Mouse (Mus musculus) myocyte (in vitro differentiated cells): ENCODE measurements at regions not wholly inside any gene's neighbourhood (a gene's known extent, or its start where the extent isn't known, plus 50 kb on each side); places are given as distances from the start of the nearest gene placed in this dataset.

Experiments used
- H3K27me3 ChIP-seq: one replicate; pipeline ENCODE4 v1.6.1; 2011; ENCODE audit not compliant: control insufficient read depth, insufficient read depth, insufficient read length
- H3K36me3 ChIP-seq: one replicate; pipeline ENCODE4 v1.6.1; 2011; ENCODE audit not compliant: control insufficient read depth, insufficient read depth
- H3K4me2 ChIP-seq: one replicate; pipeline ENCODE4 v1.6.1; 2011; ENCODE audit warnings: low read depth, control low read depth
- H3K4me3 ChIP-seq: one replicate; pipeline ENCODE4 v1.5.1; 2011; ENCODE audit warnings: mild to moderate bottlenecking, control low read depth, moderate library complexity
- H3K79me2 ChIP-seq: one replicate; pipeline ENCODE4 v1.6.1; 2011; ENCODE audit not compliant: control insufficient read depth, insufficient read depth
- H3ac ChIP-seq: one replicate; pipeline ENCODE4 v1.6.1; 2011; ENCODE audit not compliant: control insufficient read depth, insufficient read length
- CEBPB ChIP-seq: IDR thresholded peaks from 2 replicates; pipeline ENCODE4 v1.6.1; 2011; ENCODE audit warnings: mild to moderate bottlenecking, moderate library complexity; ENCODE audit not compliant: poor library complexity, insufficient read depth, severe bottlenecking
- E2F4 ChIP-seq: IDR thresholded peaks from one replicate; pipeline ENCODE4 v1.6.1; 2011; ENCODE audit warnings: mild to moderate bottlenecking, control low read depth, moderate library complexity; ENCODE audit not compliant: insufficient read depth
- MAX ChIP-seq: IDR thresholded peaks from one replicate; pipeline ENCODE4 v1.6.1; 2011; ENCODE audit warnings: low read depth, mild to moderate bottlenecking, control low read depth
- MYOD1 ChIP-seq, 3 experiments: IDR thresholded peaks; one replicate each; pipeline ENCODE4 v1.6.1; 2011; ENCODE audit warnings: control low read depth in 2 of 3, low read depth in 2 of 3, mild to moderate bottlenecking in 2 of 3, moderate library complexity in 1 of 3; ENCODE audit not compliant: insufficient read length in 2 of 3, control insufficient read depth in 1 of 3
- MYOG ChIP-seq, 3 experiments: IDR thresholded peaks; one replicate each; pipeline ENCODE4 v1.6.1; 2011; ENCODE audit warnings: control low read depth in 2 of 3, low read depth in 2 of 3, mild to moderate bottlenecking in 2 of 3; ENCODE audit not compliant: insufficient read length in 2 of 3, control insufficient read depth in 1 of 3, insufficient read depth in 1 of 3
- POLR2A ChIP-seq: IDR thresholded peaks from one replicate; pipeline ENCODE4 v1.6.1; 2011; ENCODE audit warnings: low read depth, mild to moderate bottlenecking, control low read depth, moderate library complexity; ENCODE audit not compliant: insufficient read length
- POLR2AphosphoS2 ChIP-seq: IDR thresholded peaks from one replicate; pipeline ENCODE4 v1.6.1; 2011; ENCODE audit warnings: low read depth, control low read depth; ENCODE audit not compliant: insufficient read length
- REST ChIP-seq: IDR thresholded peaks from one replicate; pipeline ENCODE4 v1.6.1; 2011; ENCODE audit warnings: mild to moderate bottlenecking, control low read depth, moderate library complexity; ENCODE audit not compliant: insufficient read depth, insufficient read length
- SRF ChIP-seq: IDR thresholded peaks from one replicate; pipeline ENCODE4 v1.6.1; 2011; ENCODE audit warnings: low read depth; ENCODE audit not compliant: control insufficient read depth, insufficient read length
- TCF12 ChIP-seq: IDR thresholded peaks from one replicate; pipeline ENCODE4 v1.6.1; 2011; ENCODE audit warnings: mild to moderate bottlenecking, control low read depth; ENCODE audit not compliant: poor library complexity, insufficient read depth, severe bottlenecking
- TCF3 ChIP-seq: IDR thresholded peaks from one replicate; pipeline ENCODE4 v1.6.1; 2011; ENCODE audit warnings: low read depth, control low read depth; ENCODE audit not compliant: insufficient read length
- USF1 ChIP-seq: IDR thresholded peaks from one replicate; pipeline ENCODE4 v1.6.1; 2011; ENCODE audit warnings: low read depth, mild to moderate bottlenecking, control low read depth, moderate library complexity

DNA sequence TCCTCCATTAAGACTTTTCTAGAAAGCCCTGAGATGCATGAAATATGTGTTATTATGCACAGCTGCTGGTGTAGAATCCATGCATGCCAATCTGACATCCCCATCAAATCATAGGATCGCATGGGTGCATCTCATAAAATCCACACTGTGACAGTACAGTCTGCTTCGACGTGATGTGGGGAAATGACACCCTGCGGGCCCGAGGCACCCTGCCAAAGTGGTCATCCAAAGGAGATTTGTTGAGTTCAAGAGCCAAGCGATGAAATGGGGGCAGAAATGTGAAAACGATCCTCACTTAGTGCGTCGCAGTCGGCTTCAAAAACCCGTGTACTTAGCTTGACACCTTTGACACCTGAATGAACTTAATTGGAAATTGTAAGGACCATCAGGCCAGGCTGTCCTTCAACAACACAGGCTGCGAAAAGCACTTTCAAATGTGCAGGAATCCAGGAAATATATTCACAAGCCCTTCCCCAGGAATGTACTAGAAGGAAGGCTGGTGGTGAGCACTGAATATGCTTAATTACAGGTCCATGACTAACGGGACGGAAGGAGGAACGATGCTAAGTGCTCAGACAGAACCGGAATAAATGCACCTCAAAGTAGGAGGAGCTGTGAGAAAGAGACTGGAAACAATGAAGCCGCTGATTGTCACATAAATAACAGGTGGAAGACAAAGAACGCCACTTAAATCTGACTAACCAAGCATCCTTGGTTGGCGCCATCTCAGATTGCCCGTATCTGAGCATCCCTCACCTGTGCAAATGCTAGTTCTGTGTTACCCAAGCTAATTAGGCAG, 60.9 kb upstream of the Ppp2r5c start:
- H3K4me3 ChIP-seq, result no peak overlapping the region
- no peak overlapping the region for H3ac ChIP-seq
- no peak overlapping the region for H3K4me2 ChIP-seq
- H3K79me2 ChIP-seq, result no peaks in the 10 kb centered on the region
- no peak for TF ChIP-seq TCF12
- no peak for TF ChIP-seq E2F4
- no peak for TF ChIP-seq REST
- no peak for TF ChIP-seq SRF
- no peak for TF ChIP-seq POLR2AphosphoS2
- no peak for TF ChIP-seq CEBPB
- TF ChIP-seq TCF3, result no peak
- no peak for TF ChIP-seq MYOD1 (IDR thresholded peaks at IDR 0.05; ENCODE audit: control insufficient read depth in 1 of 3, insufficient read length in 2 of 3, low read depth in 2 of 3)
- no peak for TF ChIP-seq MAX
- no peak for TF ChIP-seq POLR2A
- no peak for TF ChIP-seq MYOG (IDR thresholded peaks at IDR 0.05; ENCODE audit: control insufficient read depth in 1 of 3, insufficient read depth in 1 of 3, insufficient read length in 2 of 3, low read depth in 2 of 3)
- TF ChIP-seq USF1, result no peak
- no peaks in the 10 kb centered on the region for H3K36me3 ChIP-seq
- no peaks in the 10 kb centered on the region for H3K27me3 ChIP-seq

DNA sequence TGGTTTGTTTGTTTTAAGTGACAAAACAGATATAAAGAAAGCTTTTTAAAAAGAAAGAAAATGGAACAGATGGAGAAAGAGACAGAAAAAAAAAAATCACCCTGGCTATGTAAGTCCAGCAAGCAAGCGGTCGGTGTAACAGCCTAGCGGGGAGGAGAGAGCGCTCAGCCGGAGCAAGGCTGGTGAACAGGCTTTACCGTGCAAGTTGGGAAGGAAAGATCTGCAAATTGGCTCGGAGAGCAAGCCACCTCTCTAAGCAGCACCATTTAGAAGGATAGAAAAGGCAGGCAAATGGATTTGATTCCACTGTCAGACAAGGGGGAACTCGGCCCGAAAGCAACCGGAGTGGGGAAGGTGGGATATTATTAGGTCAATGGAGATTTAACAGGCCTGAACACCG, 59.9 kb upstream of the Ppp2r5c start:
- Histone ChIP-seq H3K36me3 (no peaks in the 10 kb centered on the region), H3K27me3 (no peaks in the 10 kb centered on the region), H3K79me2 (no peaks in the 10 kb centered on the region), H3K4me2 (no peak overlapping the region), H3K4me3 (no peak overlapping the region), H3ac (no peak overlapping the region)
- TF ChIP-seq POLR2A, result no peak
- TF ChIP-seq REST, result no peak
- TF ChIP-seq USF1, result no peak
- TF ChIP-seq POLR2AphosphoS2, result no peak
- no peak for TF ChIP-seq MYOG (IDR thresholded peaks at IDR 0.05; ENCODE audit: control insufficient read depth in 1 of 3, insufficient read depth in 1 of 3, insufficient read length in 2 of 3, low read depth in 2 of 3)
- no peak for TF ChIP-seq TCF3
- no peak for TF ChIP-seq SRF

DNA sequence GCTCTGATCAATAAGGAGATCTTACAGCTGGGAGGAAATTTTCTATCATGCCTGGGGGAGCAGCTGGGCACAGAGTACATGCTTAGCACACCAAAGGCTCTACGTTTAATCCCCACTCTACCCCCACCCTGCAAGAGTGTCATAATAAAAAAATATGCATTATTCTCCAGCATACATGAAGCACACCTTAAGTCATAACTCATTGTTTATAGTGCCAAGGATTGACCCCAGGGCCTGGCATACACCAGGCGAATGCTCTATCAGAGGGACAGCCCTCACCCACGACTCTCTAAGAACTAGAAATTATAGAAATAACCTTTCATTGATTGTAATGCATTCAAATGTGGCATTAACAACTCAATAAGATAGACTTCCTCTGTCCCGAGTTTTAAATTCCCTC, 59.4 kb upstream of the Ppp2r5c start:
- Histone ChIP-seq H3K4me2 (no peak overlapping the region), H3K27me3 (no peaks in the 10 kb centered on the region), H3K36me3 (no peaks in the 10 kb centered on the region), H3K4me3 (no peak overlapping the region), H3ac (no peak overlapping the region), H3K79me2 (no peaks in the 10 kb centered on the region)
- no peak for TF ChIP-seq MYOD1 (IDR thresholded peaks at IDR 0.05; ENCODE audit: control insufficient read depth in 1 of 3, insufficient read length in 2 of 3, low read depth in 2 of 3)

DNA sequence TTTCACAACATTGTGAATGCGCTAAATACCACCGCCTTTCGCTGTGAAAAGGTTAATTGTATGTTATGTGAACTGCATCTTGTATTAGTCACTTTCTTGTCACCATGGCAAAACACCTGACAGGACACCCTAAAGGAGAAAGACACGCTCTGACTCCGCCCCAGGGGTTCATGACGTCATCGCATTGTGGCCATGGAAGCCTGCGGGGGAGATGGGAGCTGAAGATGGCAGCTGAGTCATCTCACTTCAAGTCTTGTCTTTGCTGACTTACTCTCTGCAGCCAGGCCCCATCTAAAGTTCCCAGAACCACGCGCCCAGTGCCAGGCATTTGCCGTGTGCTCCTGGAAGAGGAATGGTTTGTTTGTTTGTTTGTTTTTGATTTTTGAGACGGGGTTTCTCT, 57.5 kb upstream of the Ppp2r5c start:
- H3K4me2 ChIP-seq, result no peak overlapping the region
- H3K79me2 ChIP-seq, result no peaks in the 10 kb centered on the region
- H3K36me3 ChIP-seq, result no peaks in the 10 kb centered on the region
- H3K27me3 ChIP-seq, result no peaks in the 10 kb centered on the region
- TF ChIP-seq MYOG (IDR thresholded peaks at IDR 0.05; ENCODE audit: control insufficient read depth in 1 of 3, insufficient read depth in 1 of 3, insufficient read length in 2 of 3, low read depth in 2 of 3) (no peak), TCF12 (no peak), REST (no peak), E2F4 (no peak), USF1 (no peak), CEBPB (no peak), TCF3 (no peak), MYOD1 (IDR thresholded peaks at IDR 0.05; ENCODE audit: control insufficient read depth in 1 of 3, insufficient read length in 2 of 3, low read depth in 2 of 3) (no peak), MAX (no peak), SRF (no peak), POLR2A (no peak), POLR2AphosphoS2 (no peak)
- H3K4me3 ChIP-seq, result no peak overlapping the region
- no peak overlapping the region for H3ac ChIP-seq

DNA sequence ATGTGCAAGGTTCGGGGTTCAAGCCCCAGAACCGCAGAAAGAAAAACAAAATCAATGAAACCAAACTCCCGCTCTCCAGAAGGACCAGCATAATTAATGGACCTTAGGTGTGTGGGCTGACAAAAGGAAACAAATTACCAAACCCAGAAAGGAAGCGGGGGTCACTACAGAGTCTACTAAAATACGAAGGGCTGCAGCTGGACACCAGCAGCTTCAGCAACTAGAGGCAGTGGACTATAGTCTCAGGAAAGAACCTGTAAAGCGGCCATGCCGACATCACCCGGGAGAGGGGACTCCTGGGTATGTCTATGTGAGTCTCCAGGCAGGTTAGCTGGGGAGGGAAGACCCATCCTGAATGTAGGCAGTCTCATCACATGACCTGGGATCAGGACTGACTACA, 55.5 kb upstream of the Ppp2r5c start:
- no peak for TF ChIP-seq CEBPB
- TF ChIP-seq POLR2A, result no peak
- TF ChIP-seq POLR2AphosphoS2, result no peak
- no peak for TF ChIP-seq TCF12
- TF ChIP-seq MAX, result no peak
- TF ChIP-seq MYOG (IDR thresholded peaks at IDR 0.05; ENCODE audit: control insufficient read depth in 1 of 3, insufficient read depth in 1 of 3, insufficient read length in 2 of 3, low read depth in 2 of 3), result no peak
- TF ChIP-seq USF1, result no peak
- TF ChIP-seq TCF3, result no peak
- no peak for TF ChIP-seq MYOD1 (IDR thresholded peaks at IDR 0.05; ENCODE audit: control insufficient read depth in 1 of 3, insufficient read length in 2 of 3, low read depth in 2 of 3)
- TF ChIP-seq SRF, result no peak
- no peak for TF ChIP-seq E2F4
- no peak for TF ChIP-seq REST
- Histone ChIP-seq H3K27me3 (no peaks in the 10 kb centered on the region), H3ac (no peak overlapping the region), H3K36me3 (no peaks in the 10 kb centered on the region), H3K4me2 (no peak overlapping the region), H3K79me2 (no peaks in the 10 kb centered on the region), H3K4me3 (no peak overlapping the region)
